Mouse (Mus musculus) CH12.LX (cell line): Measurements from ENCODE around the gene Luzp2. TPM values are rescaled to one million over a fixed set of nuclear protein-coding genes. Genes with fewer than 3 reads are reported as not detected.

Experiments used
- DNase-seq: peaks from one replicate; pipeline ENCODE4 v3.0.0-alpha.2; 2013; ENCODE audit errors: extremely low read depth
- H3K27ac ChIP-seq: 2 replicates; pipeline ENCODE4 v1.5.1; 2012; ENCODE audit warnings: low read depth, mild to moderate bottlenecking, control low read depth, moderate library complexity; ENCODE audit not compliant: insufficient read depth
- H3K27me3 ChIP-seq: replicated peaks from 2 replicates; pipeline ENCODE3; 2012; ENCODE audit warnings: inconsistent platforms
- H3K36me3 ChIP-seq, 2 experiments: replicated peaks in 1 of 2; 2 replicates each; pipeline versions ENCODE3 to v1.6.1; 2012; ENCODE audit warnings: inconsistent platforms in 1 of 2, low read length in 1 of 2, mild to moderate bottlenecking in 1 of 2, mixed read lengths in 1 of 2, moderate library complexity in 1 of 2; ENCODE audit not compliant: control insufficient read depth in 1 of 2, insufficient read depth in 1 of 2
- H3K4me1 ChIP-seq, 2 experiments: 2 replicates each; pipeline ENCODE4 v1.6.1; 2012; ENCODE audit warnings: inconsistent platforms in 1 of 2, moderate library complexity in 1 of 2; ENCODE audit not compliant: insufficient read depth in 2 of 2, control insufficient read depth in 1 of 2
- H3K4me2 ChIP-seq: 2 replicates; pipeline ENCODE4 v1.6.1; 2012; ENCODE audit warnings: low read depth, mild to moderate bottlenecking, control low read depth; ENCODE audit not compliant: poor library complexity, insufficient read depth, severe bottlenecking
- H3K4me3 ChIP-seq, 3 experiments: fragments of 150-350 bp in 1 of 3; sonication (generic) in 1 of 3; replicated peaks in 1 of 3; 2 replicates each; pipeline versions ENCODE3 to v1.5.1; 2011 to 2012; ENCODE audit warnings: low read depth in 2 of 3, low read length in 2 of 3, mild to moderate bottlenecking in 2 of 3, moderate library complexity in 2 of 3, control low read depth in 1 of 3, improper control_type of control experiment in 1 of 3, inconsistent platforms in 1 of 3, mixed read lengths in 1 of 3; ENCODE audit not compliant: poor library complexity in 1 of 3
- H3K79me2 ChIP-seq: replicated peaks from 2 replicates; pipeline ENCODE4 v1.6.1; 2012; ENCODE audit warnings: mild to moderate bottlenecking, moderate library complexity; ENCODE audit not compliant: control insufficient read depth, poor library complexity, insufficient read depth, severe bottlenecking; ENCODE audit errors: extremely low read depth
- H3K9ac ChIP-seq: 2 replicates; pipeline ENCODE4 v1.6.1; 2012; ENCODE audit warnings: low read depth, mild to moderate bottlenecking, control low read depth, moderate library complexity; ENCODE audit not compliant: insufficient read depth
- H3K9me3 ChIP-seq: replicated peaks from 2 replicates; pipeline ENCODE3; 2012; ENCODE audit warnings: low read length, inconsistent platforms, mixed read lengths
- CHD1 ChIP-seq: IDR thresholded peaks from 2 replicates; pipeline ENCODE4 v1.6.1; 2012; ENCODE audit warnings: low read depth, low read length, improper control_type of control experiment, inconsistent platforms
- E2F4 ChIP-seq: IDR thresholded peaks from 2 replicates; pipeline ENCODE4 v1.6.1; 2011; ENCODE audit warnings: low read depth, low read length, improper control_type of control experiment; ENCODE audit not compliant: insufficient replicate concordance
- HCFC1 ChIP-seq: IDR thresholded peaks from 2 replicates; pipeline ENCODE4 v1.6.1; 2012; ENCODE audit warnings: low read depth, mild to moderate bottlenecking, inconsistent platforms, low read length, improper control_type of control experiment
- IRF4 ChIP-seq: IDR thresholded peaks from 2 replicates; pipeline ENCODE4 v1.6.1; 2014; ENCODE audit warnings: low read depth, mild to moderate bottlenecking, inconsistent platforms, low read length, improper control_type of control experiment
- JUN ChIP-seq: IDR thresholded peaks from 2 replicates; pipeline ENCODE4 v1.6.1; 2011; ENCODE audit warnings: low read depth, mild to moderate bottlenecking, low read length, improper control_type of control experiment, moderate library complexity; ENCODE audit not compliant: insufficient read depth
- KAT2A ChIP-seq: IDR thresholded peaks from 2 replicates; pipeline ENCODE4 v1.6.1; 2012; ENCODE audit warnings: low read length, improper control_type of control experiment, inconsistent platforms; ENCODE audit not compliant: insufficient replicate concordance
- MAX ChIP-seq: IDR thresholded peaks from 2 replicates; pipeline ENCODE4 v1.6.1; 2011; ENCODE audit warnings: low read length, improper control_type of control experiment
- MAZ ChIP-seq: IDR thresholded peaks from 2 replicates; pipeline ENCODE4 v1.6.1; 2012; ENCODE audit warnings: low read depth, mild to moderate bottlenecking, inconsistent platforms, low read length, improper control_type of control experiment, moderate library complexity
- MXI1 ChIP-seq: IDR thresholded peaks from 2 replicates; pipeline ENCODE4 v1.6.1; 2011; ENCODE audit warnings: mild to moderate bottlenecking, low read depth, low read length, improper control_type of control experiment
- MYC ChIP-seq: IDR thresholded peaks from 2 replicates; pipeline ENCODE4 v1.6.1; 2011; ENCODE audit warnings: low read depth, mild to moderate bottlenecking, improper control_type of control experiment, low read length
- RAD21 ChIP-seq: IDR thresholded peaks from 2 replicates; pipeline ENCODE4 v1.6.1; 2011; ENCODE audit warnings: low read depth, mild to moderate bottlenecking, low read length, improper control_type of control experiment, moderate library complexity
- TCF12 ChIP-seq: IDR thresholded peaks from 2 replicates; pipeline ENCODE4 v1.6.1; 2014; ENCODE audit warnings: low read depth, mild to moderate bottlenecking, inconsistent platforms, low read length, improper control_type of control experiment
- USF1 ChIP-seq: IDR thresholded peaks from 2 replicates; pipeline ENCODE4 v1.6.1; 2014; ENCODE audit warnings: low read depth, mild to moderate bottlenecking, inconsistent platforms, low read length, improper control_type of control experiment
- USF2 ChIP-seq: conservative IDR thresholded peaks from 2 replicates; pipeline ENCODE4 v1.6.1; 2011; ENCODE audit warnings: low read depth, low read length, improper control_type of control experiment
- ZC3H11A ChIP-seq: IDR thresholded peaks from 2 replicates; pipeline ENCODE4 v1.6.1; 2012; ENCODE audit warnings: low read depth, mild to moderate bottlenecking, inconsistent platforms, low read length, improper control_type of control experiment
- dilution Hi-C: fragments of 300-500 bp; cut with MboI; formaldehyde crosslinking; loops from 2 replicates; pipeline ENCODE4 v1.14.3; 2020; ENCODE audit warnings: low sequenced_read_pairs; ENCODE audit not compliant: extremely low pct_unique_long_range_greater_than_20kb, extremely low pct_ligation_motif_present
- in situ Hi-C: fragments of 300-500 bp; cut with MboI; formaldehyde crosslinking; loops from 3 replicates; pipeline ENCODE4 v1.14.3; 2019; ENCODE audit warnings: low sequenced_read_pairs, low pct_ligation_motif_present, low pct_unique_long_range_greater_than_20kb, mixed read lengths
- polyA plus RNA-seq: library from polyadenylated mRNA; unstranded; fragments of >175 nt; gene quantifications from 2 replicates; pipeline ENCODE4 v1.2.1, GENCODE M21; 2012; ENCODE audit warnings: low read depth; ENCODE audit not compliant: insufficient read length
- total RNA-seq, 2 experiments: library from RNA; depleted of rRNA; stranded (reverse); fragments of 300-350 nt in 1 of 2; fragments of >200 nt in 1 of 2; gene quantifications; 2 replicates each; pipeline ENCODE4 v1.2.3; 2012 to 2014

Luzp2 gene
- total and polyA plus RNA-seq, 3 experiments, result not detected

GRCm38 (mm10) chr7:55222997-55223396 lies 387.7 kb downstream of the Luzp2 start:
- in situ Hi-C loops, result no loop called here
- TF ChIP-seq USF2, result no peak
- TF ChIP-seq ZC3H11A, result no peak
- TF ChIP-seq MAZ, result no peak
- no peak for TF ChIP-seq MXI1
- Histone ChIP-seq H3K4me2 (no peak overlapping the region), H3K79me2 (no peaks in the 10 kb centered on the region), H3K4me1 (no peaks in the 10 kb centered on the region), H3K27ac (no peak overlapping the region), H3K36me3 (no peaks in the 10 kb centered on the region), H3K9ac (no peak overlapping the region), H3K9me3 (no peaks in the 10 kb centered on the region), H3K4me3 (no peak overlapping the region), H3K27me3 (no peaks in the 10 kb centered on the region)
- dilution Hi-C loops, result no loop called here
- no peak for DNase-seq

- Histone ChIP-seq H3K27ac (no peak overlapping the region), H3K9ac (no peak overlapping the region), H3K4me2 (no peak overlapping the region), H3K27me3 (peaks cover 1% of the 10 kb centered on the region), H3K36me3 (no peaks in the 10 kb centered on the region), H3K9me3 (no peaks in the 10 kb centered on the region), H3K79me2 (no peaks in the 10 kb centered on the region), H3K4me3 (no peak overlapping the region), H3K4me1 (no peaks in the 10 kb centered on the region)
- TF ChIP-seq MYC (no peak), MXI1 (no peak), KAT2A (no peak), MAX (no peak), E2F4 (no peak), TCF12 (no peak), JUN (no peak), CHD1 (no peak), ZC3H11A (no peak), HCFC1 (no peak), RAD21 (no peak), USF1 (no peak), IRF4 (no peak)
- in situ Hi-C loops (no loop called here), dilution Hi-C loops (no loop called here)
- DNase-seq, result no peak
Measured at GRCm38 (mm10) chr7:55229407-55229806, 394.1 kb downstream of the Luzp2 start.
